Comparison of ENCODE assay signal across 21 mouse cellular contexts in the genomic region with DNA sequence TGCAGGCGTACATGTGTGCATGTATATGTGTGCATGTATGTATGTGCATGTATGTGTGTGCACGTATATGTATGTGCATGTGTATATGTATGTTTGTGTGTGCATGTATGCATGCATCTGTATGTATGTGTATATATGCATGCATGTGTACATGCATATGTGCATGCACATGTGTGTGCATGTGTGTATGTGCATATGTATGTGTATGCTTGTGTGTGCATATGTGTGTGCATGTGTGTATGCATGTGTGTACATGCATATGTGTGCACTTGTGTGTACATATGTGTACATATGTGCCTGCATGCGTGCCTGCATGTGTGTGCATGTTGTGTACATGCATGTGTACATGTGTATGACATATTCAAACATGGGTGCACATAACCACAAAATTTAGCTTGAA.
DNase-seq lines count a peak whose midpoint lies in the region; ATAC-seq and TF ChIP-seq lines count a peak whose summit lies in the region.
"Had no signal": no experiment of that assay in that cellular context is flagged by ENCODE, and none has a peak within 500 bp of the region (broad histone marks: within the 10 kb centered on the region; RNA-seq: fewer than 3 reads in every experiment).

No protein-coding gene starts in this region.

- TF ChIP-seq EP300 in MEL (IDR thresholded peaks at IDR 0.05; ENCODE audit: low read depth in 1 of 2, low read length in 2 of 2), result no peak

- TF ChIP-seq CTCF in G1E (IDR thresholded peaks at IDR 0.05; ENCODE audit: low read depth, low read length) (no peak), MEL (IDR thresholded peaks at IDR 0.05 in 2 of 3, conservative IDR thresholded peaks at IDR 0.05 in 1 of 3; ENCODE audit: control insufficient read depth in 1 of 3, insufficient read depth in 1 of 3, low read depth in 2 of 3, low read length in 3 of 3, poor library complexity in 1 of 3, severe bottlenecking in 1 of 3) (no peak)

- H3K27me3 ChIP-seq in heart, embryonic 10.5 days (ENCODE audit: insufficient read depth, poor library complexity, severe bottlenecking), result no peaks in the 10 kb centered on the region
- H3K27me3 ChIP-seq in G1E (ENCODE audit: insufficient read depth, low read length), result no peaks in the 10 kb centered on the region
- no peaks in the 10 kb centered on the region for H3K27me3 ChIP-seq in MEL (ENCODE audit: control insufficient read depth in 1 of 2, insufficient read depth in 2 of 2, low read length in 2 of 2)
- H3K27me3 ChIP-seq: embryonic facial prominence, embryonic 13.5 days; embryonic facial prominence, embryonic 15.5 days had no signal

- H3K4me1 ChIP-seq in heart, embryonic 10.5 days, result no peaks in the 10 kb centered on the region
- H3K4me1 ChIP-seq in G1E (ENCODE audit: insufficient read depth, low read depth, low read length) (no peaks in the 10 kb centered on the region), MEL (ENCODE audit: control insufficient read depth in 1 of 2, insufficient read depth in 2 of 2, low read length in 2 of 2) (no peaks in the 10 kb centered on the region)
- H3K4me1 ChIP-seq: embryonic facial prominence, embryonic 13.5 days; embryonic facial prominence, embryonic 15.5 days; forebrain, embryonic 10.5 days; forebrain, embryonic 13.5 days had no signal

- no peak overlapping the region for H3K27ac ChIP-seq in heart, embryonic 10.5 days
- H3K27ac ChIP-seq in MEL (ENCODE audit: control insufficient read depth, low read depth, low read length), result no peak overlapping the region
- H3K27ac ChIP-seq: embryonic facial prominence, embryonic 13.5 days; embryonic facial prominence, embryonic 15.5 days; forebrain, embryonic 10.5 days; forebrain, embryonic 13.5 days had no signal

- no peak for ATAC-seq in G1E (ENCODE audit: extremely low read depth, insufficient number of reproducible peaks, low FRiP score, poor library complexity, severe bottlenecking)
- ATAC-seq: forebrain, embryonic 13.5 days; forebrain, embryonic 16.5 days had no signal

- no peak overlapping the region for H3K4me3 ChIP-seq in heart, embryonic 10.5 days
- H3K4me3 ChIP-seq in G1E (ENCODE audit: low read depth, low read length) (peak overlapping the region; percentile 2; the same call in 1 of the 2 replicates), MEL (ENCODE audit: control insufficient read depth in 1 of 2, insufficient read depth in 1 of 2, low read depth in 2 of 2, low read length in 2 of 2) (no peak overlapping the region)
- H3K4me3 ChIP-seq: embryonic facial prominence, embryonic 13.5 days; embryonic facial prominence, embryonic 15.5 days; erythroblast, embryonic 14.5 days; forebrain, embryonic 10.5 days; forebrain, embryonic 13.5 days had no signal

- WGBS in heart, embryonic 10.5 days, result 81% methylated on average over 3 of the region's 3 CpGs

- no peak for TF ChIP-seq RAD21 in MEL (IDR thresholded peaks at IDR 0.05; ENCODE audit: low read depth, low read length)

- H3K79me2 ChIP-seq in MEL (ENCODE audit: control insufficient read depth, insufficient read depth, low read length, poor library complexity), result no peaks in the 10 kb centered on the region

- no peaks in the 10 kb centered on the region for H3K36me3 ChIP-seq in heart, embryonic 10.5 days
- H3K36me3 ChIP-seq in G1E (replicated peaks) (no peaks in the 10 kb centered on the region), MEL (ENCODE audit: control insufficient read depth in 1 of 2, insufficient read depth in 2 of 2, low read length in 2 of 2) (no peaks in the 10 kb centered on the region)
- H3K36me3 ChIP-seq: embryonic facial prominence, embryonic 13.5 days; embryonic facial prominence, embryonic 15.5 days; forebrain, embryonic 10.5 days had no signal

- peak; percentile 56 for DNase-seq in heart, adult 11 months
- DNase-seq in heart, embryonic 10.5 days (ENCODE audit: low spot score), result no peak
- DNase-seq in G1E (ENCODE audit: low spot score) (no peak), MEL (ENCODE audit: low read depth, low spot score) (no peak)
- DNase-seq in kidney, postnatal 4 days, result no peak
- DNase-seq: adrenal gland, adult 2 months; adrenal gland, postnatal 10 days; adrenal gland, postnatal 25 days; cerebellum, adult 11 months; cerebellum, adult 18-20 months; cerebellum, adult 8-10 months; cerebellum, adult 9-11 months; cerebellum, postnatal 14 days; cerebellum, postnatal 36 days; embryo, embryonic 11 days had no signal

- H3K9me3 ChIP-seq in heart, embryonic 10.5 days, result no peaks in the 10 kb centered on the region
- H3K9me3 ChIP-seq in G1E (replicated peaks) (peaks cover 20% of the 10 kb centered on the region), MEL (replicated peaks; ENCODE audit: insufficient read depth, low read length) (no peaks in the 10 kb centered on the region)
- H3K9me3 ChIP-seq: embryonic facial prominence, embryonic 13.5 days; embryonic facial prominence, embryonic 15.5 days; forebrain, embryonic 10.5 days; forebrain, embryonic 13.5 days had no signal

- H3K9ac ChIP-seq in MEL (ENCODE audit: control insufficient read depth, low read depth, low read length, poor library complexity, severe bottlenecking), result no peak overlapping the region
- H3K9ac ChIP-seq: embryonic facial prominence, embryonic 13.5 days; embryonic facial prominence, embryonic 15.5 days; forebrain, embryonic 13.5 days had no signal

- TF ChIP-seq POLR2A in MEL (IDR thresholded peaks at IDR 0.05; ENCODE audit: control insufficient read depth in 1 of 2, insufficient read depth in 1 of 2, low read depth in 1 of 2, low read length in 2 of 2, poor library complexity in 1 of 2), result no peak

TF ChIP-seq in MEL, 35 proteins besides CTCF, POLR2A, EP300 and RAD21:
- no peak for TF ChIP-seq MYC (IDR thresholded peaks at IDR 0.05; ENCODE audit: low read depth, low read length)
- no peak for TF ChIP-seq MAFK (IDR thresholded peaks at IDR 0.05; ENCODE audit: borderline replicate concordance, low read depth, low read length)
- peak; percentile 73; the same call in 1 of the 2 replicates for TF ChIP-seq POLR2AphosphoS5 (IDR thresholded peaks at IDR 0.05; ENCODE audit: borderline replicate concordance, low read depth, low read length)
